Mouse (Mus musculus): Measurements from ENCODE around the gene Arhgef19. TPM values are rescaled to one million over a fixed set of nuclear protein-coding genes. Genes with fewer than 3 reads are reported as not detected.
A peak's percentile ranks its signal among the peaks of the same experiment; 100 is the strongest.

Gene Arhgef19
- polyA plus RNA-seq, 1 experiment from 2014 or later, result 9.6 TPM

DNA sequence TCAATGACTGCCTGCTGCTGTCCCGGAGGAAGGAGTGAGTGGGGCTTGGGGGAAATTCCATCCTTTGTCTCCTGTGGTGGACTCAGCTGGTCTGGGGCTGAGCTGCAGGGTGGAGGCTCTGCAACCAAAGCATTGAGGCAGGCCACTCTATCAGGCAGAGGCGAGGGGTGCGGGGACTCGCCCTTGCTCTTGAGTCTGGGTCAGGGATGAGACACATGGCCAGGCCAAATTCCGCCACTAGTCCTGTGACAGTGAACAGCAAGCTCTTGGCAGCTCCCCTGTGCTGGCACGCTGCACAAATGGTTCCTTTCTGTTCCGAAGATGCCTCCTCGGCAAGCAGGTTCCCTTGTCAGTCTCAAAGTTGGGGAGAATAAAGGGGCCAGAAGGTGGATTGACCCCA is 11.8 kb downstream of the Arhgef19 start:
- Histone ChIP-seq H3K9me3 (replicated peaks) (no peaks in the 10 kb centered on the region), H3K9ac (no peak overlapping the region), H3K4me1 (peaks cover 41% of the 10 kb centered on the region), H3K27me3 (peaks cover 49% of the 10 kb centered on the region), H3K36me3 (0 out of 2 replicates have a peak, but pooled peaks cover 4% of the 10 kb centered on the region), H3K4me2 (no peak overlapping the region), H3K27ac (no peak overlapping the region), H3K4me3 (replicated peaks) (no peak overlapping the region)
- WGBS, result 76% methylated on average over 8 of the region's 8 CpGs
- ATAC-seq (replicated peaks; ENCODE audit: low FRiP score), result no peak

DNA sequence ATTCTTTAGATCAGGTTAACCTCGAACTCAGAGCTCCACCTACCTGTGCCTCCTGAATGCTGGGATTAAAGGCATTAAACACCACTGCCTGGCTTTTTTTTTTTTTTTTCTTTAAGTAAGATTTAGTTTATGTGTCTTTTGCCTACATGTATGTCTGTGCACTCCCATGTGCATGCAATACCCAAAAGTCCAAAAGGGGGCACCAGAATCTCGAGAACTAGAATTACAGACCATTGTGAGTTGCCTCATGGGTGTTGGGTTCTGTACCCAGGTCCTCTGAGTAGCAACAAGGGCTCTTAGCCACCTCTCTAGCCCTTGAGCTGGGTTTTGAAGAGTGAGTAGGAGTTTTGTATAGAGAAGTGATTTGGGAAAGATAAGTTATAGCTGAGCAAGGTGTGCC is 13.3 kb downstream of the Arhgef19 start:
- peaks cover 25% of the 10 kb centered on the region for H3K4me1 ChIP-seq
- no peak overlapping the region for H3K4me3 ChIP-seq (replicated peaks)
- 74% methylated on average over 2 of the region's 2 CpGs for WGBS
- H3K27ac ChIP-seq, result no peak overlapping the region
- H3K9me3 ChIP-seq (replicated peaks), result no peaks in the 10 kb centered on the region
- ATAC-seq (replicated peaks; ENCODE audit: low FRiP score), result no peak
- H3K4me2 ChIP-seq, result no peak overlapping the region
- H3K36me3 ChIP-seq, result peaks cover 14% of the 10 kb centered on the region; the same call in 1 of the 2 replicates
- peaks cover 33% of the 10 kb centered on the region for H3K27me3 ChIP-seq
- no peak overlapping the region for H3K9ac ChIP-seq

DNA sequence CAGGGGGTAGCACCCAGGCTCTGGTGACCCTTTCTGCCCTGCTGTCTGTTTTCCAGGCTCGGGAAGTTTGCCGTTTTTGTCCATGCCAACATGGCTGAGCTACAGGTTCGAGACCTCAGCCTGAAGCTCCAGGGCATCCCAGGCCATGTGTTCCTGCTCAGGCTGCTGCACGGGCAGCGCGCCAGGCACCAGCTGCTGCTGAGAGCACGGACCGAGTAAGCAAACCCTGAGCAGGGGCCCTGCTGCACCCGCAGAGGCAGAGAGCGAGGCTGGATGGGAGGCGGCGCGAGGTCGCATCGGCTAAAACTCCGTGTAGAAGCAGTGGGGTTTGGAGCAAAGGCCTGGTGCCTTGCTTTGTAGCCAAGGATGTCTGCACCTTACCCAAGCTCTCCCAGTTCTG is 14.9 kb downstream of the Arhgef19 start:
- Histone ChIP-seq H3K27ac (no peak overlapping the region), H3K36me3 (peaks cover 14% of the 10 kb centered on the region; the same call in 1 of the 2 replicates), H3K9me3 (replicated peaks) (no peaks in the 10 kb centered on the region), H3K27me3 (peaks cover 17% of the 10 kb centered on the region), H3K9ac (no peak overlapping the region), H3K4me3 (replicated peaks) (no peak overlapping the region), H3K4me2 (no peak overlapping the region), H3K4me1 (peaks cover 9% of the 10 kb centered on the region; the same call in 1 of the 2 replicates)
- ATAC-seq (replicated peaks; ENCODE audit: low FRiP score), result no peak
- 77% methylated on average over 16 of the region's 16 CpGs for WGBS

DNA sequence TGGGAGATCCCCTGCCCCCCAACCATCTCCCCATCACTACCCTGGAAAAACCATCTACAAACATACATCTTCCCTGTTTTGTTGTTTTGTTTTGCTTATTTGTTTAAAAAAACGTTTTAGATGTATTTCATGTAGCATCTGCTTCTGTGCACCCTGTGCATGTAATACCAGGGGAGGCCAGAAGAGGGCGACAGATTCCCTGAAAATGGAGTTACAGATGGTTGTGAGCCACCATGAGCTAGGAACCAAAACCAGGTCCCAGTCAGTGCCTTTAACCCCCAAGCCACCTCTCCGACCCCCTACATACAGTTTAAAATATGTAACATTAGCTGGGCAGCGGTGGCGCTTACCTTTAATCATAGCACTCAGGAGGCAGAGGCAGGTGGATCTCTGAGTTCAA is 18.1 kb downstream of the Arhgef19 start:
- Histone ChIP-seq H3K4me2 (no peak overlapping the region), H3K4me3 (replicated peaks) (no peak overlapping the region), H3K9ac (no peak overlapping the region), H3K27me3 (no peaks in the 10 kb centered on the region), H3K9me3 (replicated peaks) (no peaks in the 10 kb centered on the region), H3K36me3 (peaks cover 14% of the 10 kb centered on the region; the same call in 1 of the 2 replicates), H3K27ac (no peak overlapping the region), H3K4me1 (peaks cover 15% of the 10 kb centered on the region)
- 67% methylated on average over 5 of the region's 5 CpGs for WGBS
- ATAC-seq (replicated peaks; ENCODE audit: low FRiP score), result no peak

DNA sequence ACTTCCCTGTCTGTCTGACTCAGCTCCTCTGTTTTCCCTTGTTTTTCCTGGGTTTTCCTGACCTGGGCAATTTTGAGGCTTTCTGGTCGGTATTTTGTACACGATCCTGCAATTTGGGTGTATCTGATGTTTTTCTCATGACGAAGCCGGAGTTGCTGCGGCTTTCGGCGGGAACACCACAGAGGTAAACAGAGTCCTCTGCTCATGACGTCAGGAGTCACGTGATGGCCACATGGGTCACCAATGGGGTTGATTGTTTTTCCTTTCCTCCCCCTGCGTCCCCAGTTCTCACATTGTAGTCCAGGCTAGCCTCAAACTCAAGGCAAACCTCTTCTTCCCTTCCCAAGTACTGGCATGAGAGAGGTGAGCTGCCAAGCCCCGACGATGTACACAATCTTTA is 20.1 kb downstream of the Arhgef19 start:
- Histone ChIP-seq H3K4me1 (peaks cover 9% of the 10 kb centered on the region), H3K9me3 (replicated peaks) (no peaks in the 10 kb centered on the region), H3K27ac (no peak overlapping the region), H3K4me2 (no peak overlapping the region), H3K4me3 (replicated peaks) (no peak overlapping the region), H3K9ac (no peak overlapping the region), H3K27me3 (no peaks in the 10 kb centered on the region), H3K36me3 (peaks cover 9% of the 10 kb centered on the region; the same call in 1 of the 2 replicates)
- ATAC-seq (replicated peaks; ENCODE audit: low FRiP score), result no peak
- 84% methylated on average over 12 of the region's 12 CpGs for WGBS

DNA sequence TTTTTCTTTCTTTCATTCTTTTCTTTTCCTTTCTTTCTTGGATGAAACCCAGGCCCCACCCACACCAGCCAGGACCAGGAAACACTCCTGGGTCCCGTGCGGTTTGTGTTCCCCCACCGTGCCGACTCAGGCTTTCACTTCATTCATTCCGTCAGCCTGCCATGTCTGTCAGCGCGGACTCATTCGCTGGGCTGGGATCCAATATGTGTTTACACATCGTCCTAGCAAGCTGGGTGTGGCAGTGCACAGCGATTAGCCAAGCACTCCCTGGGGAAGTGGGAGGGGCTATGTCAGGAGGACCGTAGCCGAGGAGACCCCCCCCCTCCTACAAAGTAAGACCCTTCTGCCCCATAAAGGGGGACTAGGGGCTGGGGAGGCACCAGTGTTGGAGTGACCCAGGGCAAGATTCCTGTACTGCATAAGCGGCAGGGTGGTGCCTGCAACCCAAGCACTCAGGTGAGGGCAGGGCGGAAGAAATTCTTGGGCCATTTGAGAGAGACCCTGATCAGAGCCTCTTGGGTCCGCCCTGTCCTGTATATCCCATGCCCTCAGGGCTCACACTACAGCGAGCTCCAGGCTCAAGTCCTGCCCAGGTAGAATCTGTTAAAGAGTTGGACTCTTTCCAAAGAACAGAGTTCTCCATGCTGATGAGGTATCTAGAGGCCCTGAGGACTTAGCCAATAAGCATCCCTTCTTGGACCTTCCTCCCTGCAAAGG is 20.9 kb downstream of the Arhgef19 start:
- Histone ChIP-seq H3K4me2 (peak overlapping the region; percentile 42), H3K27me3 (no peaks in the 10 kb centered on the region), H3K9ac (no peak overlapping the region), H3K4me1 (peaks cover 6% of the 10 kb centered on the region), H3K27ac (no peak overlapping the region), H3K36me3 (peaks cover 9% of the 10 kb centered on the region; the same call in 1 of the 2 replicates), H3K9me3 (replicated peaks) (no peaks in the 10 kb centered on the region), H3K4me3 (replicated peaks) (peak overlapping the region; percentile 16; the same call in 1 of the 2 replicates)
- WGBS, result 56% methylated on average over 16 of the region's 16 CpGs
- ATAC-seq (replicated peaks; ENCODE audit: low FRiP score), result 0 out of 2 replicates have a peak, but pooled peaks have one; percentile 55

DNA sequence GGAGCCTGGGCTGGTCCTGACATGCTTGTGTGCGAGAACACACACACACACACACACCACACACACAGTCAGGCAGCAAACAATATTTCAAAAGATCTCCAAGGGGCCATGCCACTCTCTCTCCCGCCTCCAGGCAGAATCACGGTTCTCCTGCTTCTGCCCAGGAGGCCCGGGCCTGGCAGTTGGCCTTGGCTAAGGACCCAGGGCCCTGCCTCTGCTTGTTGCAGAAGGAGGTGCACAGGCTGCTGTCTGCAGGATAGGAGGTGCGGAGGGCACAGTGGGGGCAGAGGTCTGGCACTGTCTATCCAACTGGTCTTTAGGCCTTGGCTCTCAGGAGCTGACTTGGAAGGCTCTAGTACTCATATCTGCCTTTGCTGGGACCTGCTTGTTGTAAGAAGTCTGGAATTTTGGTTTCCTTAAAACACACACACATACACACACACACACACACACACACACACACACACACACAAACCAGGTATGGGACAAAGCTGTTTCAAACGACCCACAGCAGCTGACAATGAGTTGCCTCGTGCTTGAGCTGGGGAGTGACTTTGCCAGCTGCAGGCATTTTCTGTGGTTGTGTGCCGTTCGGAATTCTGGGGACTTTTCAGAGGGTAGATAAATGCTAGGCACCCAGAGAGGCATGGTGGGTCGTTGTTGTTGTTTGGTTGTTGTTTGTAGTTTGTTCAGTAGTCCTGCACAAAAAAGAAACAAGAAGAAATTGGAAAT is 23.8 kb downstream of the Arhgef19 start:
- H3K9me3 ChIP-seq (replicated peaks), result no peaks in the 10 kb centered on the region
- no peak overlapping the region for H3K4me2 ChIP-seq
- peaks cover 6% of the 10 kb centered on the region for H3K4me1 ChIP-seq
- no peaks in the 10 kb centered on the region for H3K27me3 ChIP-seq
- ATAC-seq (replicated peaks; ENCODE audit: low FRiP score), result no peak
- H3K36me3 ChIP-seq, result no peaks in the 10 kb centered on the region
- no peak overlapping the region for H3K9ac ChIP-seq
- 75% methylated on average over 10 of the region's 10 CpGs for WGBS
- no peak overlapping the region for H3K27ac ChIP-seq
- H3K4me3 ChIP-seq (replicated peaks), result no peak overlapping the region

DNA sequence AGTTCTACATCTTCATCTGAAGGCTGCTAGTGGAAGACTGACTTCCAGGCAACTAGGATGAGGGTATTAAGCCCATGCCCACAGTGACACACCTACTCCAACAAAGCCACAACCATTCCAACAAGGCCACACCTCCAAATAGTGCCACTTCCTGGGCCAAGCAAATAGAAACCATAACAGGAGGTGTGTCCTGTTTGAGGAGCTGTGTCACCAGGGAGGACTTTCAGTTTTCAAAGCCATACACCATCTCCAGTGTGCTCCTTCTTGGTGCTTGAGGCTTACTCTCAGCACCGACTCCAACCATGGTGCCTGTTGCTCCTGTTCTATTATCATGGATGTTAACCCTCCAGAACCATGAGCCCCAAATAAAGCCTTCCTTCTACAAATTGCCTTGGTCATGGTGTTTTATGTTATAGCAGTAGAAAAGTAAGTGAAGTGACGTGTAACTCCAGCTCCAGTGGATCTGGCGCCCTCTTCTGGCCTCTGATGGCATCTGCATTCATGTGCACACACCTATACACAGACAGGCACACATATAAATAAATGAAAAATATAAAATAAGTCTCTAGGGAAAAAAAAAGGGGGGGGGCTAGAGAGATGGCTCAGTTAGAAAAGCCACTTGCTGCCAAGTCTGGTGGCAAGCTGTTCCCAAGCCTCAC is 26.8 kb downstream of the Arhgef19 start:
- no peaks in the 10 kb centered on the region for H3K27me3 ChIP-seq
- ATAC-seq (replicated peaks; ENCODE audit: low FRiP score), result no peak
- 91% methylated on average over 3 of the region's 3 CpGs for WGBS
- H3K4me2 ChIP-seq, result no peak overlapping the region
- H3K9me3 ChIP-seq (replicated peaks), result no peaks in the 10 kb centered on the region
- no peaks in the 10 kb centered on the region for H3K4me1 ChIP-seq
- H3K36me3 ChIP-seq, result no peaks in the 10 kb centered on the region
- no peak overlapping the region for H3K4me3 ChIP-seq (replicated peaks)
- no peak overlapping the region for H3K27ac ChIP-seq
- no peak overlapping the region for H3K9ac ChIP-seq

DNA sequence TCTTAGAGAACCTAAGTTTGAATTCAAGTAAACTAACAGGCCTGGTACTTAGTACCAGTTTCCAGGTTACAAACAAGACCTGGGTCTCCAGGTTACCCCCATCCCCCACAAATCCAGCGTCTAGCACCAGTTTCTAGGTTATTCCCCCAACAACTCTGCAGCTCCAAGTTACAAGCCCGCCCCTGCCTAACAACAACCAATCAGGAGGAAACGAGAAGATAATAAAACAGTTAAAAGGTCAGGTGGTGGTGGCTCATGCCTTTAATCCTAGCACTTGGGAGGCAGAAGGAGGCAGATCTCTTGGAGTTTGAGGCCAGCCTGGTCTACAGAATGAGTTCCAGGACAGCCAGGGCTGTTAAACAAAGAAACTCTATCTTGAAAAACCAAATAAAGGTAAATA is 28.0 kb downstream of the Arhgef19 start:
- Histone ChIP-seq H3K27me3 (no peaks in the 10 kb centered on the region), H3K9ac (no peak overlapping the region), H3K4me2 (no peak overlapping the region), H3K9me3 (replicated peaks) (no peaks in the 10 kb centered on the region), H3K4me3 (replicated peaks) (no peak overlapping the region), H3K27ac (no peak overlapping the region), H3K4me1 (peaks cover 10% of the 10 kb centered on the region), H3K36me3 (no peaks in the 10 kb centered on the region)
- no peak for ATAC-seq (replicated peaks; ENCODE audit: low FRiP score)
- 72% methylated on average over 3 of the region's 3 CpGs for WGBS

DNA sequence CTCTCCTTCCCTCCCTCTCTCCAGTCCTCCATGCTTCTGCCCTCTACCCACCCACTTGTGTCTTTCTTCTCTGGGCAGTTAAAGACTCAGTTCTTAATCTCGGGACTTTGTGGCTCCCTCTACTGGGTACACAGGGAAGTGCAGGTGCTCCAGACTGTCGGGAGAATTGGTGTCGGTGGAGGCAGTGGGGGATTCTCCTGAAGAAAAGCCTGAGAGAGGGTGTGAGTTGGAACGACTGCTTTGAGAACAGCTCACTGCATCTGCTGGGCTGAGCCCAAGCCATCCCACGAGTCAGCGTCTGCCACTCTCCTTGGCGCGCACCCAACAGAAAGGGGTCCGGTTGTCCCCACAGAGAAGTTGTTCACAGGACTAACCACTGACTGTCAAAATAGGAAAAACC is 28.5 kb downstream of the Arhgef19 start:
- H3K4me1 ChIP-seq, result peaks cover 11% of the 10 kb centered on the region
- no peaks in the 10 kb centered on the region for H3K27me3 ChIP-seq
- 48% methylated on average over 9 of the region's 9 CpGs for WGBS
- no peak overlapping the region for H3K4me2 ChIP-seq
- no peak overlapping the region for H3K4me3 ChIP-seq (replicated peaks)
- H3K9me3 ChIP-seq (replicated peaks), result no peaks in the 10 kb centered on the region
- ATAC-seq (replicated peaks; ENCODE audit: low FRiP score), result 0 out of 2 replicates have a peak, but pooled peaks have one; percentile 19
- H3K27ac ChIP-seq, result no peak overlapping the region
- no peaks in the 10 kb centered on the region for H3K36me3 ChIP-seq
- no peak overlapping the region for H3K9ac ChIP-seq

DNA sequence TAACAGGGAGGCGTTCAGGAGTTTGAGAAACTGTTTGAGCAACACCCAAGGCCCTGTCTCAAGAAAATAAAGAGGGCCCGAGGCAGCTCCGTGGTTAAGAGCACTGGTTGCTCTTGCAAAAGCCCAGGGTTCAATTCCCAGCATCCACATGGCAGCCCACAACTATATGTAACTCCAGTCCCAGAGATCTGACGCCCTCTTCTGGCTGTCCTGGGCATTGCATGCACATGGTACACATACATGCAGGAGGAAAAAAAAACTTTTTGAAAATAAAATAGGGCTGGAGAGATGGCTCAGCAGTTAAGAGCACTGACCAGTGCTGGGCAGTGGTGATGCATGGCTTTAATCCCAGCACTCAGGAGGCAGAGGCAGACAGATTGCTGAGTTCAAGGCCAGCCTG is 29.1 kb downstream of the Arhgef19 start:
- Histone ChIP-seq H3K36me3 (no peaks in the 10 kb centered on the region), H3K27ac (no peak overlapping the region), H3K27me3 (no peaks in the 10 kb centered on the region), H3K4me1 (peaks cover 16% of the 10 kb centered on the region), H3K9ac (no peak overlapping the region), H3K9me3 (replicated peaks) (no peaks in the 10 kb centered on the region), H3K4me2 (no peak overlapping the region), H3K4me3 (replicated peaks) (no peak overlapping the region)
- ATAC-seq (replicated peaks; ENCODE audit: low FRiP score), result no peak
- WGBS, result 85% methylated on average over 4 of the region's 4 CpGs

DNA sequence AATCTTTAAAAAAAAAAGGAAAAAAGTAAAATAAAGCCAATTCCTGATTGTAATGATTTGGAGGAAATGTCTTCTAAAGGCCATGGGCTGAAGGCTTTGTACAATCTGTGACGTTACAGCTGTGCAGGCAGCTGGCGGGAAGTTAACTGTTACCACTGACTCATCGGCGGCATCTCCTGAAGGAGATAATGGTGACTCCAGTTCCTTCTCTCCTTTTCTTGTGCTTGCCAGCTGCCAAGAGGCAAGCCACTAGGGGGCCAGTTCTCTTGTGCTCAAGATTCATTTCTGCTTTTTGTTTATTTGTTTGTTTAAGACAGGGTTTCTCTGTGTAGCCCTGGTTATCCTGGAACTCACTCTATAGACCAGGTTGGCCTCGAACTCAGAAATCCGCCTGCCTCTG is 29.8 kb downstream of the Arhgef19 start:
- no peak overlapping the region for H3K4me3 ChIP-seq (replicated peaks)
- no peaks in the 10 kb centered on the region for H3K9me3 ChIP-seq (replicated peaks)
- H3K4me2 ChIP-seq, result no peak overlapping the region
- no peak overlapping the region for H3K27ac ChIP-seq
- H3K9ac ChIP-seq, result no peak overlapping the region
- H3K36me3 ChIP-seq, result no peaks in the 10 kb centered on the region
- H3K27me3 ChIP-seq, result no peaks in the 10 kb centered on the region
- ATAC-seq (replicated peaks; ENCODE audit: low FRiP score), result no peak
- H3K4me1 ChIP-seq, result peaks cover 19% of the 10 kb centered on the region
- WGBS, result 80% methylated on average over 6 of the region's 6 CpGs

Data from kidney, embryonic 15.5 days (tissue).